Mouse (Mus musculus): ENCODE measurements around the gene Echs1. TPM values are rescaled to one million over a fixed set of nuclear protein-coding genes. Genes with fewer than 3 reads are reported as not detected.

The Echs1 gene
- polyA plus RNA-seq, 1 experiment from 2014 or later, result 236 TPM

- 42% methylated on average over 38 of the region's 39 CpGs for WGBS
- ATAC-seq (replicated peaks; ENCODE audit: low FRiP score, low read depth), result peak; percentile 59; the same call in 1 of the 2 replicates
- no peaks in the 10 kb centered on the region for H3K27me3 ChIP-seq (ENCODE audit: insufficient read depth, low read length)
- TF ChIP-seq CTCF (IDR thresholded peaks at IDR 0.05; ENCODE audit: low read depth), result no peak
- peak overlapping the region; percentile 56 for H3K4me2 ChIP-seq (ENCODE audit: low read length)
- H3K4me1 ChIP-seq (replicated peaks; ENCODE audit: insufficient read depth, low read length), result no peaks in the 10 kb centered on the region
- no peak overlapping the region for H3K27ac ChIP-seq
- no peak for DNase-seq (ENCODE audit: low spot score)
- no peaks in the 10 kb centered on the region for H3K9me3 ChIP-seq (replicated peaks; ENCODE audit: low read length)
- peak overlapping the region; percentile 46 for H3K9ac ChIP-seq (ENCODE audit: low read depth, low read length)
- peak overlapping the region; percentile 22; the same call in 1 of the 2 replicates for H3K4me3 ChIP-seq (replicated peaks; ENCODE audit: low read depth, low read length)
- H3K36me3 ChIP-seq (ENCODE audit: insufficient read depth, low read length), result no peaks in the 10 kb centered on the region
Observed at GRCm38 (mm10) chr7:140070042-140070711, 46.1 kb downstream of the Echs1 start.

DNA sequence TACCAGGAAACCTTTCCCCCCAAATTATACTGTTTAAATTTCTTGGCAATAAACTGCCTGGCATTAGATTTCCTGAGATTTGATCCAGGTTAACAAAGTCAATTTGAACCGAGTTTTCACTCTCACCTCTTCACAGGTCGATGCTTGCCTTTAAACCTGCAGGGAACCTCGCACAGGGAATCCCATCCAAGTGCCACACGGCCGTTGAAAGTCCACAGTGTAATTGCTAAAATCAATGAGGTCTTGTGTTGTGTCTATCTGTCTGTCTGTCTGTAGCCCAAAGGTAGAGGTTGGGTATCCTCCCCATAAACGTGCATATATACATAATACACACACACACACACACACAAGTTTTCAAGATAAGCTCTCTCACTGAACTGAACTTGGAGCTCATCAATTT is 48.9 kb downstream of the Echs1 start:
- H3K27ac ChIP-seq, result no peak overlapping the region
- no peak overlapping the region for H3K4me2 ChIP-seq (ENCODE audit: low read length)
- no peaks in the 10 kb centered on the region for H3K4me1 ChIP-seq (replicated peaks; ENCODE audit: insufficient read depth, low read length)
- no peak for TF ChIP-seq CTCF (IDR thresholded peaks at IDR 0.05; ENCODE audit: low read depth)
- H3K27me3 ChIP-seq (ENCODE audit: insufficient read depth, low read length), result peaks cover 5% of the 10 kb centered on the region; the same call in 1 of the 2 replicates
- H3K36me3 ChIP-seq (ENCODE audit: insufficient read depth, low read length), result no peaks in the 10 kb centered on the region
- no peak overlapping the region for H3K9ac ChIP-seq (ENCODE audit: low read depth, low read length)
- H3K9me3 ChIP-seq (replicated peaks; ENCODE audit: low read length), result no peaks in the 10 kb centered on the region
- 50% methylated on average over 6 of the region's 6 CpGs for WGBS
- no peak for DNase-seq (ENCODE audit: low spot score)
- H3K4me3 ChIP-seq (replicated peaks; ENCODE audit: low read depth, low read length), result no peak overlapping the region
- ATAC-seq (replicated peaks; ENCODE audit: low FRiP score, low read depth), result no peak

- peak; percentile 80 for TF ChIP-seq CTCF (IDR thresholded peaks at IDR 0.05; ENCODE audit: low read depth)
- H3K9me3 ChIP-seq (replicated peaks; ENCODE audit: low read length), result no peaks in the 10 kb centered on the region
- peaks cover 40% of the 10 kb centered on the region for H3K27me3 ChIP-seq (ENCODE audit: insufficient read depth, low read length)
- ATAC-seq (replicated peaks; ENCODE audit: low FRiP score, low read depth) (0 out of 2 replicates have a peak, but pooled peaks have one; percentile 11), DNase-seq (ENCODE audit: low spot score) (peak; percentile 74)
- WGBS, result 23% methylated on average over 7 of the region's 7 CpGs
- no peak overlapping the region for H3K4me3 ChIP-seq (replicated peaks; ENCODE audit: low read depth, low read length)
- no peaks in the 10 kb centered on the region for H3K36me3 ChIP-seq (ENCODE audit: insufficient read depth, low read length)
- H3K9ac ChIP-seq (ENCODE audit: low read depth, low read length), result no peak overlapping the region
- H3K27ac ChIP-seq, result no peak overlapping the region
- H3K4me2 ChIP-seq (ENCODE audit: low read length), result no peak overlapping the region
- H3K4me1 ChIP-seq (replicated peaks; ENCODE audit: insufficient read depth, low read length), result peaks cover 13% of the 10 kb centered on the region
Observed at GRCm38 (mm10) chr7:140063092-140063491, 53.2 kb downstream of the Echs1 start.

DNA sequence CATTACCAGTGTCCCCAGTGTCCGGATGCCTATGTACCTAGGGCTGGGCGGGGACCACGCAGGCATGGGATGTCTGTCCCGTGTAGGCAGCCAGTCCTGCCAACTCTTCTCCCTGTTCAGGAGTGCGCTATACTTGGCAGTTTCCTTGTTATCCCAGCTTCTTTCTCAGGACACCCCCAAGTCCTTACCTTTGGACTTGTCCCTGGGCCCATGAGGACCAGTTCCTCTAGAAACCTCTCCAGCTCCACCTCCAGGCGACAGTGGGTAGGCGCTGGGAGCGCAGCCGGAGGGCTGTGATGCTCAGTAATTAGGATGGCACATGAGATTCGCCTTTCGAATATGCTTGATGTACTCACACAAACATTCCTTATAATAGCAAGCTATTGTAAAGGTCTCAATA is 54.0 kb downstream of the Echs1 start:
- peaks cover 13% of the 10 kb centered on the region for H3K4me1 ChIP-seq (replicated peaks; ENCODE audit: insufficient read depth, low read length)
- WGBS, result 18% methylated on average over 11 of the region's 11 CpGs

GRCm38 (mm10) chr7:140061832-140062130 is 54.5 kb downstream of the Echs1 start:
- no peak overlapping the region for H3K27ac ChIP-seq
- 0 out of 2 replicates have a peak, but pooled peaks have one; percentile 0 for ATAC-seq (replicated peaks; ENCODE audit: low FRiP score, low read depth)
- TF ChIP-seq CTCF (IDR thresholded peaks at IDR 0.05; ENCODE audit: low read depth), result no peak
- peaks cover 13% of the 10 kb centered on the region for H3K4me1 ChIP-seq (replicated peaks; ENCODE audit: insufficient read depth, low read length)
- peak overlapping the region; percentile 63; the same call in 1 of the 2 replicates for H3K4me2 ChIP-seq (ENCODE audit: low read length)
- no peaks in the 10 kb centered on the region for H3K36me3 ChIP-seq (ENCODE audit: insufficient read depth, low read length)
- H3K4me3 ChIP-seq (replicated peaks; ENCODE audit: low read depth, low read length), result no peak overlapping the region
- H3K9me3 ChIP-seq (replicated peaks; ENCODE audit: low read length), result no peaks in the 10 kb centered on the region
- no peak overlapping the region for H3K9ac ChIP-seq (ENCODE audit: low read depth, low read length)
- no peak for DNase-seq (ENCODE audit: low spot score)
- 4% methylated on average over 6 of the region's 6 CpGs for whole genome bisulfite sequencing
- peaks cover 50% of the 10 kb centered on the region for H3K27me3 ChIP-seq (ENCODE audit: insufficient read depth, low read length)

More for the DNA sequence above, 54.0 kb downstream of the Echs1 start:
- peak; percentile 54; the same call in 1 of the 2 replicates for TF ChIP-seq CTCF (IDR thresholded peaks at IDR 0.05; ENCODE audit: low read depth)
- no peak overlapping the region for H3K4me2 ChIP-seq (ENCODE audit: low read length)
- no peaks in the 10 kb centered on the region for H3K36me3 ChIP-seq (ENCODE audit: insufficient read depth, low read length)
- ATAC-seq (replicated peaks; ENCODE audit: low FRiP score, low read depth), result 0 out of 2 replicates have a peak, but pooled peaks have one; percentile 26
- no peaks in the 10 kb centered on the region for H3K9me3 ChIP-seq (replicated peaks; ENCODE audit: low read length)
- no peak overlapping the region for H3K27ac ChIP-seq
- DNase-seq (ENCODE audit: low spot score), result no peak
- peaks cover 46% of the 10 kb centered on the region for H3K27me3 ChIP-seq (ENCODE audit: insufficient read depth, low read length)
- H3K4me3 ChIP-seq (replicated peaks; ENCODE audit: low read depth, low read length), result no peak overlapping the region
- no peak overlapping the region for H3K9ac ChIP-seq (ENCODE audit: low read depth, low read length)

GRCm38 (mm10) chr7:140060936-140061831 is 55.1 kb downstream of the Echs1 start:
- Histone ChIP-seq H3K27me3 (ENCODE audit: insufficient read depth, low read length) (peaks cover 50% of the 10 kb centered on the region), H3K9me3 (replicated peaks; ENCODE audit: low read length) (no peaks in the 10 kb centered on the region), H3K27ac (no peak overlapping the region), H3K9ac (ENCODE audit: low read depth, low read length) (0 out of 2 replicates have a peak overlapping the region, but pooled peaks have one; percentile 10), H3K36me3 (ENCODE audit: insufficient read depth, low read length) (no peaks in the 10 kb centered on the region), H3K4me1 (replicated peaks; ENCODE audit: insufficient read depth, low read length) (peaks cover 13% of the 10 kb centered on the region), H3K4me2 (ENCODE audit: low read length) (peak overlapping the region; percentile 63), H3K4me3 (replicated peaks; ENCODE audit: low read depth, low read length) (peak overlapping the region; percentile 32)
- WGBS, result 1% methylated on average over 47 of the region's 47 CpGs
- TF ChIP-seq CTCF (IDR thresholded peaks at IDR 0.05; ENCODE audit: low read depth), result no peak
- peak; percentile 33; the same call in 1 of the 2 replicates for ATAC-seq (replicated peaks; ENCODE audit: low FRiP score, low read depth)
- DNase-seq (ENCODE audit: low spot score), result peak; percentile 33

All from kidney, postnatal 0 days (tissue).